Mouse (Mus musculus) mature B cell (primary cell): ENCODE measurements around the gene Sprn.

ENCODE experiments used
- in situ Hi-C: fragments of 300-500 bp; cut with MboI; formaldehyde crosslinking; loops from 2 replicates; pipeline ENCODE4 v1.14.3; 2019

The Sprn gene

GRCm38 (mm10) chr7:140144550-140144949, 10.1 kb downstream of the Sprn start:
- in situ Hi-C loops: loop anchor here (25.0 kb wide), 1 partner anchor 907 kb away; the partner anchor contains the start of gene Pwwp2b

- in situ Hi-C loops: loop anchor here (25.0 kb wide), 1 partner anchor 904 kb away; the partner anchor contains the start of gene Pwwp2b
Measured at GRCm38 (mm10) chr7:140141350-140141749, 13.3 kb downstream of the Sprn start.

- in situ Hi-C loops: loop anchor here (25.0 kb wide), 1 partner anchor 901 kb away; the partner anchor contains the start of gene Pwwp2b
Measured at GRCm38 (mm10) chr7:140138021-140138310, 16.7 kb downstream of the Sprn start.

GRCm38 (mm10) chr7:140137135-140138020, 17.3 kb downstream of the Sprn start, which contains the start of gene Mtg1:
Gene Mtg1, plus strand, starts transcription at chr7:140137564.
- in situ Hi-C loops: loop anchor here (25.0 kb wide), 1 partner anchor 900 kb away; the partner anchor contains the start of gene Pwwp2b

- in situ Hi-C loops: loop anchor here (25.0 kb wide), 1 partner anchor 898 kb away; the partner anchor contains the start of gene Pwwp2b
Measured at GRCm38 (mm10) chr7:140135106-140135770, 19.4 kb downstream of the Sprn start.

- in situ Hi-C loops: loop anchor here (25.0 kb wide), 1 partner anchor 897 kb away; the partner anchor contains the start of gene Pwwp2b
Measured at GRCm38 (mm10) chr7:140134033-140134432, 20.6 kb downstream of the Sprn start.

GRCm38 (mm10) chr7:140132184-140132583, 22.5 kb downstream of the Sprn start:
- in situ Hi-C loops: loop anchor here (25.0 kb wide), 1 partner anchor 895 kb away; the partner anchor contains the start of gene Pwwp2b

- in situ Hi-C loops: loop anchor here (25.0 kb wide), 1 partner anchor 891 kb away; the partner anchor contains the start of gene Pwwp2b
Measured at GRCm38 (mm10) chr7:140127911-140128310, 26.8 kb downstream of the Sprn start.

- in situ Hi-C loops: loop anchor here (25.0 kb wide), 1 partner anchor 890 kb away; the partner anchor contains the start of gene Pwwp2b
Measured at GRCm38 (mm10) chr7:140126934-140127333, 27.7 kb downstream of the Sprn start.

GRCm38 (mm10) chr7:140126022-140126350, 28.7 kb downstream of the Sprn start:
- in situ Hi-C loops: loop anchor here (25.0 kb wide), 1 partner anchor 889 kb away; the partner anchor contains the start of gene Pwwp2b

GRCm38 (mm10) chr7:140125278-140126021, 29.2 kb downstream of the Sprn start:
- in situ Hi-C loops: loop anchor here (25.0 kb wide), 1 partner anchor 888 kb away; the partner anchor contains the start of gene Pwwp2b

GRCm38 (mm10) chr7:140124382-140124781, 30.3 kb downstream of the Sprn start:
- in situ Hi-C loops: no loop called here

- in situ Hi-C loops: no loop called here
Measured at GRCm38 (mm10) chr7:140122765-140123164, 31.9 kb downstream of the Sprn start.

- in situ Hi-C loops: no loop called here
Measured at GRCm38 (mm10) chr7:140121338-140121910, 33.3 kb downstream of the Sprn start.

GRCm38 (mm10) chr7:140120484-140120883, 34.2 kb downstream of the Sprn start:
- in situ Hi-C loops: no loop called here

- in situ Hi-C loops: no loop called here
Measured at GRCm38 (mm10) chr7:140116329-140117054, 38.2 kb downstream of the Sprn start, which contains the start of gene Echs1. Gene Echs1, minus strand, starts transcription at chr7:140116476.

- in situ Hi-C loops: no loop called here
Measured at GRCm38 (mm10) chr7:140115583-140116328, 38.9 kb downstream of the Sprn start, which contains the start of gene Paox. Gene Paox, plus strand, starts transcription at chr7:140115799.

- in situ Hi-C loops: no loop called here
Measured at GRCm38 (mm10) chr7:140111943-140112342, 42.7 kb downstream of the Sprn start.

GRCm38 (mm10) chr7:140104009-140104408, 50.7 kb downstream of the Sprn start:
- in situ Hi-C loops: no loop called here
